Comparison of ENCODE assay signal across 28 mouse cellular contexts in the genomic region with DNA sequence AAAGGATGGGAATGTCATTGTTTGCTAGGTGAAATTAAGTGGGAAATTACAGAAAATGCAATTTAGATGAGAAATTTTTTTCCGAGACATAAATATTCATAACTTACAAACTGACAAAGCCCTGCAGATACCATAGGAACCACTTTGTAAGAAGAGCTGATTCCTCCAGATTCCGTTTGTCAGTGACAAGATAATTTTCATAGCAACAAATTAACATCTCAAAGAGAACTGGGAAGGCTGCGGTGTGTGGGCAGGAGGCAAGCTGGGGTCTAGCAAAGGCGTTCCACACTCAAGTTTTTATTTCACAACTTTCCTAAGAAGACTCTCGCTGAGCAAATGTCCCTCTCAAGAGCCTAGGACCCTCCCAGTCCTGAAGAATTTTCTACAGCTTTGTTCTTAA.
DNase-seq lines count a peak whose midpoint lies in the region; ATAC-seq lines count a peak whose summit lies in the region.
"Had no signal": no experiment of that assay in that cellular context is flagged by ENCODE, and none has a peak within 500 bp of the region (broad histone marks: within the 10 kb centered on the region; RNA-seq: fewer than 3 reads in every experiment).

No protein-coding gene starts in this region.

- H3K9me3 ChIP-seq in forebrain, embryonic 15.5 days = no peaks in the 10 kb centered on the region
- no peaks in the 10 kb centered on the region for H3K9me3 ChIP-seq in forebrain, embryonic 11.5 days (ENCODE audit: control insufficient read depth, low read length)
- H3K9me3 ChIP-seq: embryonic facial prominence, embryonic 10.5 days; embryonic facial prominence, embryonic 15.5 days; heart, embryonic 13.5 days; limb, embryonic 13.5 days; lung, embryonic 15.5 days; midbrain, embryonic 10.5 days; neural tube, embryonic 12.5 days had no signal

- 63% methylated on average over 5 of the region's 5 CpGs for WGBS in forebrain, embryonic 15.5 days
- WGBS in forebrain, embryonic 11.5 days = 80% methylated on average over 5 of the region's 5 CpGs

- intact Hi-C loops in left cerebral cortex, postnatal 14 days (cut with DNase I) = no loop called here

- peaks cover 9% of the 10 kb centered on the region; the same call in 1 of the 2 replicates for H3K4me1 ChIP-seq in forebrain, embryonic 15.5 days
- no peaks in the 10 kb centered on the region for H3K4me1 ChIP-seq in forebrain, embryonic 11.5 days (replicated peaks; ENCODE audit: control insufficient read depth, insufficient read depth, low read length)
- H3K4me1 ChIP-seq: heart, embryonic 13.5 days; limb, embryonic 13.5 days; lung, embryonic 15.5 days had no signal

- H3K27ac ChIP-seq in forebrain, embryonic 15.5 days (replicated peaks) = peak overlapping the region; percentile 49
- H3K27ac ChIP-seq in forebrain, embryonic 11.5 days (ENCODE audit: low read depth, low read length) = no peak overlapping the region
- H3K27ac ChIP-seq: embryonic facial prominence, embryonic 10.5 days; embryonic facial prominence, embryonic 15.5 days; heart, embryonic 13.5 days; hindbrain, embryonic 14.5 days; limb, embryonic 13.5 days; lung, embryonic 15.5 days; midbrain, embryonic 10.5 days; neural tube, embryonic 12.5 days had no signal

- no peaks in the 10 kb centered on the region for H3K27me3 ChIP-seq in forebrain, embryonic 15.5 days
- H3K27me3 ChIP-seq in forebrain, embryonic 11.5 days (ENCODE audit: control insufficient read depth, insufficient read depth, low read length) = no peaks in the 10 kb centered on the region
- H3K27me3 ChIP-seq: embryonic facial prominence, embryonic 15.5 days; heart, embryonic 13.5 days; limb, embryonic 13.5 days; lung, embryonic 15.5 days; neural tube, embryonic 12.5 days had no signal

- no peak overlapping the region for H3K4me2 ChIP-seq in forebrain, embryonic 15.5 days (replicated peaks)
- H3K4me2 ChIP-seq in forebrain, embryonic 11.5 days (ENCODE audit: low read depth, low read length, severe bottlenecking) = no peak overlapping the region
- H3K4me2 ChIP-seq: embryonic facial prominence, embryonic 15.5 days; heart, embryonic 13.5 days; hindbrain, embryonic 14.5 days; limb, embryonic 13.5 days; liver, embryonic 11.5 days; lung, embryonic 15.5 days; neural tube, embryonic 12.5 days had no signal

- DNase-seq in forebrain, embryonic 11.5 days (ENCODE audit: low spot score) = no peak
- DNase-seq in layer of hippocampus, adult 9-11 months = peak; percentile 39
- no peak for DNase-seq in layer of hippocampus, postnatal 25 days (ENCODE audit: extremely low spot score in 1 of 2, low spot score in 1 of 2)
- peak; percentile 59 to 72 for DNase-seq in right cerebral cortex, postnatal 10 days (ENCODE audit: low spot score in 2 of 2)
- DNase-seq in right cerebral cortex, postnatal 14 days = no peak
- peak; percentile 53 to 62 for DNase-seq in left cerebral cortex, postnatal 14 days (ENCODE audit: low spot score in 2 of 2)
- DNase-seq in adrenal gland, adult (ENCODE audit: inconsistent age in 2 of 2, low spot score in 1 of 2) = no peak
- DNase-seq: adrenal gland, postnatal 14 days; cerebellum, adult 2 months; cerebellum, postnatal 25 days; gastrocnemius, postnatal 10 days; heart, postnatal 10 days; kidney, adult 11 months; kidney, postnatal 25 days; thymus, adult 2 months; thymus, postnatal 36 days had no signal

- no peak overlapping the region for H3K9ac ChIP-seq in forebrain, embryonic 15.5 days (replicated peaks)
- no peak overlapping the region for H3K9ac ChIP-seq in forebrain, embryonic 11.5 days (ENCODE audit: low read length)
- H3K9ac ChIP-seq: embryonic facial prominence, embryonic 15.5 days; heart, embryonic 13.5 days; hindbrain, embryonic 14.5 days; limb, embryonic 13.5 days; lung, embryonic 15.5 days; neural tube, embryonic 12.5 days had no signal

- no peak overlapping the region for H3K4me3 ChIP-seq in forebrain, embryonic 15.5 days
- no peak overlapping the region for H3K4me3 ChIP-seq in forebrain, embryonic 11.5 days (ENCODE audit: low read depth, low read length)
- H3K4me3 ChIP-seq: embryonic facial prominence, embryonic 10.5 days; embryonic facial prominence, embryonic 15.5 days; heart, embryonic 13.5 days; limb, embryonic 13.5 days; lung, embryonic 15.5 days; midbrain, embryonic 10.5 days; myocyte; neural tube, embryonic 12.5 days had no signal

- no peaks in the 10 kb centered on the region for H3K36me3 ChIP-seq in forebrain, embryonic 15.5 days
- no peaks in the 10 kb centered on the region for H3K36me3 ChIP-seq in forebrain, embryonic 11.5 days (ENCODE audit: control insufficient read depth, insufficient read depth, low read length)
- H3K36me3 ChIP-seq: embryonic facial prominence, embryonic 10.5 days; embryonic facial prominence, embryonic 15.5 days; heart, embryonic 13.5 days; limb, embryonic 13.5 days; lung, embryonic 15.5 days; midbrain, embryonic 10.5 days; neural tube, embryonic 12.5 days had no signal

- no peak for ATAC-seq in forebrain, embryonic 15.5 days (replicated peaks)
- ATAC-seq in forebrain, embryonic 11.5 days (replicated peaks; ENCODE audit: low FRiP score) = no peak
- ATAC-seq: Patski had no signal

Comparison
In these comparisons a context has a peak if more than half of its experiments do, and no peak if none do; other contexts are left out.
1. DNase-seq: peak in layer of hippocampus, adult 9-11 months (single experiment), right cerebral cortex, postnatal 10 days (2 of 2) and left cerebral cortex, postnatal 14 days (2 of 2); none in forebrain, embryonic 11.5 days (single experiment), layer of hippocampus, postnatal 25 days (0 of 2), right cerebral cortex, postnatal 14 days (single experiment) and adrenal gland, adult (0 of 2).